Mouse (Mus musculus): ENCODE measurements at regions not wholly inside any gene's neighbourhood (a gene's known extent, or its start where the extent isn't known, plus 50 kb on each side); places are given as distances from the start of the nearest gene placed in this dataset.

DNA sequence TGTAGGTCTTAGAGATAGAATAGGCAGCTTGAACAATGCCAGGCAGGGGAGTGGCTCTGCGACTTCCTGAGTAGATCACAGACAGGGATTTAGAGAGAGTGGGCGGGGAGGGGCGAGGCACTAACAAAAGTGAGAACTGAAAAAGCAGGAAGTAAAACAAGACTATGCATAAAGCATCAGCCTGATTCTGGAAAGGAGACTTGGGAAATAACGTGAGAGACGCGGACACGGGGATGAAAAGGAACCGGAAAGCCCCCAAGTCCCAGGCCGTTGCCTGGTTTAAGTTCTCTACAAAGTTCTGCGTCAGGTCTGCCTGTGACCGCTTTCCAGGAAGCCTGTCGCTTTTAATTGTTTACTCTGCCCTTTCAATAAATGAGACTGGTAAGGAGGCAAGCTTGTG lies 86.3 kb downstream of the D16Ertd472e start:
- Histone ChIP-seq H3K27ac (ENCODE audit: low read length) (no peak overlapping the region), H3K9ac (replicated peaks; ENCODE audit: low read depth, low read length) (0 out of 2 replicates have a peak overlapping the region, but pooled peaks have one; percentile 18), H3K4me2 (ENCODE audit: low read length) (peak overlapping the region; percentile 37), H3K9me3 (ENCODE audit: control insufficient read depth, low read length) (no peaks in the 10 kb centered on the region), H3K4me3 (replicated peaks; ENCODE audit: low read length) (peak overlapping the region; percentile 14; the same call in 1 of the 2 replicates), H3K36me3 (ENCODE audit: control insufficient read depth, insufficient read depth) (no peaks in the 10 kb centered on the region), H3K4me1 (replicated peaks; ENCODE audit: control insufficient read depth, insufficient read depth, low read length) (peaks cover 8% of the 10 kb centered on the region), H3K27me3 (replicated peaks; ENCODE audit: control insufficient read depth, insufficient read depth, low read length) (no peaks in the 10 kb centered on the region)
- 4% methylated on average over 12 of the region's 12 CpGs for WGBS
- no peak for ATAC-seq

- Histone ChIP-seq H3K36me3 (ENCODE audit: control insufficient read depth, insufficient read depth) (no peaks in the 10 kb centered on the region), H3K4me3 (replicated peaks; ENCODE audit: low read length) (no peak overlapping the region), H3K9ac (replicated peaks; ENCODE audit: low read depth, low read length) (no peak overlapping the region), H3K27ac (ENCODE audit: low read length) (no peak overlapping the region), H3K9me3 (ENCODE audit: control insufficient read depth, low read length) (no peaks in the 10 kb centered on the region), H3K4me1 (replicated peaks; ENCODE audit: control insufficient read depth, insufficient read depth, low read length) (peaks cover 8% of the 10 kb centered on the region), H3K27me3 (replicated peaks; ENCODE audit: control insufficient read depth, insufficient read depth, low read length) (no peaks in the 10 kb centered on the region), H3K4me2 (ENCODE audit: low read length) (no peak overlapping the region)
- no peak for ATAC-seq
- WGBS, result 59% methylated on average over 4 of the region's 4 CpGs
These were observed 86.9 kb downstream of the D16Ertd472e start for GRCm38 (mm10) chr16:78489604-78490003.

- Histone ChIP-seq H3K36me3 (ENCODE audit: control insufficient read depth, insufficient read depth) (no peaks in the 10 kb centered on the region), H3K9me3 (ENCODE audit: control insufficient read depth, low read length) (no peaks in the 10 kb centered on the region), H3K4me2 (ENCODE audit: low read length) (no peak overlapping the region), H3K4me3 (replicated peaks; ENCODE audit: low read length) (no peak overlapping the region), H3K27me3 (replicated peaks; ENCODE audit: control insufficient read depth, insufficient read depth, low read length) (no peaks in the 10 kb centered on the region), H3K4me1 (replicated peaks; ENCODE audit: control insufficient read depth, insufficient read depth, low read length) (peaks cover 8% of the 10 kb centered on the region), H3K9ac (replicated peaks; ENCODE audit: low read depth, low read length) (no peak overlapping the region), H3K27ac (ENCODE audit: low read length) (no peak overlapping the region)
- peak; percentile 50; the same call in 1 of the 2 replicates for ATAC-seq
- 76% methylated on average over 6 of the region's 6 CpGs for WGBS
These were observed 90.0 kb downstream of the D16Ertd472e start for GRCm38 (mm10) chr16:78486531-78486930.

GRCm38 (mm10) chr16:78484319-78484718 lies 92.2 kb downstream of the D16Ertd472e start:
- H3K27me3 ChIP-seq (replicated peaks; ENCODE audit: control insufficient read depth, insufficient read depth, low read length), result no peaks in the 10 kb centered on the region
- 86% methylated on average over 4 of the region's 4 CpGs for WGBS
- H3K36me3 ChIP-seq (ENCODE audit: control insufficient read depth, insufficient read depth), result no peaks in the 10 kb centered on the region
- H3K4me2 ChIP-seq (ENCODE audit: low read length), result no peak overlapping the region
- H3K27ac ChIP-seq (ENCODE audit: low read length), result no peak overlapping the region
- no peak overlapping the region for H3K4me3 ChIP-seq (replicated peaks; ENCODE audit: low read length)
- H3K4me1 ChIP-seq (replicated peaks; ENCODE audit: control insufficient read depth, insufficient read depth, low read length), result no peaks in the 10 kb centered on the region
- no peak for ATAC-seq
- H3K9me3 ChIP-seq (ENCODE audit: control insufficient read depth, low read length), result no peaks in the 10 kb centered on the region
- no peak overlapping the region for H3K9ac ChIP-seq (replicated peaks; ENCODE audit: low read depth, low read length)

- Histone ChIP-seq H3K4me1 (replicated peaks; ENCODE audit: control insufficient read depth, insufficient read depth, low read length) (no peaks in the 10 kb centered on the region), H3K27ac (ENCODE audit: low read length) (no peak overlapping the region), H3K4me2 (ENCODE audit: low read length) (no peak overlapping the region), H3K36me3 (ENCODE audit: control insufficient read depth, insufficient read depth) (no peaks in the 10 kb centered on the region), H3K9ac (replicated peaks; ENCODE audit: low read depth, low read length) (no peak overlapping the region), H3K4me3 (replicated peaks; ENCODE audit: low read length) (no peak overlapping the region), H3K9me3 (ENCODE audit: control insufficient read depth, low read length) (no peaks in the 10 kb centered on the region), H3K27me3 (replicated peaks; ENCODE audit: control insufficient read depth, insufficient read depth, low read length) (no peaks in the 10 kb centered on the region)
- ATAC-seq, result no peak
- 89% methylated on average over 6 of the region's 6 CpGs for WGBS
These were observed 94.9 kb downstream of the D16Ertd472e start for GRCm38 (mm10) chr16:78481571-78481970.

DNA sequence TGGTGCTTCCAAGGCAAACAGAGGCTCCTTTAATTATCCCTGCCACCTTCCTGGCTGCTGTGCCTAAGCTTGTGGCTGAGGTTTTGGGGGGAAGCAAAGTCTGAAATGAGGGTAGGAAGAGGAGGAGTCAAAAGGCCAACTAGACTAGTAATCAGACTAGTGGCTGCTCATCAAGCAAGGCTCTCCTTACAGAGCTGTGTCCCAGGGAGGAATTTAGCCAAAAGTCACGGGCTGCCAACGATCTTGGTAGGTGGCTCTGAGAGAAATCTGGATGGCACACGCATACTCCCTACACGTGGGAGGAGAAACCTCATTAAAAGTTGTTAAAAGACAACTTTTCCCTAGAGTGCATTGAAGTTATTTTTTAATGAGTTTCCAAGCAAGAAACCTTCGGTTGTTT lies 95.4 kb downstream of the D16Ertd472e start:
- no peaks in the 10 kb centered on the region for H3K27me3 ChIP-seq (replicated peaks; ENCODE audit: control insufficient read depth, insufficient read depth, low read length)

GRCm38 (mm10) chr16:78480261-78480660 lies 96.2 kb downstream of the D16Ertd472e start:
- Histone ChIP-seq H3K4me1 (replicated peaks; ENCODE audit: control insufficient read depth, insufficient read depth, low read length) (no peaks in the 10 kb centered on the region), H3K4me2 (ENCODE audit: low read length) (no peak overlapping the region), H3K36me3 (ENCODE audit: control insufficient read depth, insufficient read depth) (no peaks in the 10 kb centered on the region), H3K4me3 (replicated peaks; ENCODE audit: low read length) (no peak overlapping the region), H3K27me3 (replicated peaks; ENCODE audit: control insufficient read depth, insufficient read depth, low read length) (no peaks in the 10 kb centered on the region), H3K9me3 (ENCODE audit: control insufficient read depth, low read length) (no peaks in the 10 kb centered on the region), H3K9ac (replicated peaks; ENCODE audit: low read depth, low read length) (no peak overlapping the region), H3K27ac (ENCODE audit: low read length) (no peak overlapping the region)
- ATAC-seq, result no peak
- WGBS, result 97% methylated on average over 10 of the region's 10 CpGs

More for the DNA sequence above, 95.4 kb downstream of the D16Ertd472e start:
- Histone ChIP-seq H3K27ac (ENCODE audit: low read length) (no peak overlapping the region), H3K9ac (replicated peaks; ENCODE audit: low read depth, low read length) (no peak overlapping the region), H3K4me3 (replicated peaks; ENCODE audit: low read length) (no peak overlapping the region), H3K36me3 (ENCODE audit: control insufficient read depth, insufficient read depth) (no peaks in the 10 kb centered on the region), H3K4me1 (replicated peaks; ENCODE audit: control insufficient read depth, insufficient read depth, low read length) (no peaks in the 10 kb centered on the region), H3K9me3 (ENCODE audit: control insufficient read depth, low read length) (no peaks in the 10 kb centered on the region), H3K4me2 (ENCODE audit: low read length) (no peak overlapping the region)
- no peak for ATAC-seq
- 62% methylated on average over 5 of the region's 5 CpGs for WGBS

DNA sequence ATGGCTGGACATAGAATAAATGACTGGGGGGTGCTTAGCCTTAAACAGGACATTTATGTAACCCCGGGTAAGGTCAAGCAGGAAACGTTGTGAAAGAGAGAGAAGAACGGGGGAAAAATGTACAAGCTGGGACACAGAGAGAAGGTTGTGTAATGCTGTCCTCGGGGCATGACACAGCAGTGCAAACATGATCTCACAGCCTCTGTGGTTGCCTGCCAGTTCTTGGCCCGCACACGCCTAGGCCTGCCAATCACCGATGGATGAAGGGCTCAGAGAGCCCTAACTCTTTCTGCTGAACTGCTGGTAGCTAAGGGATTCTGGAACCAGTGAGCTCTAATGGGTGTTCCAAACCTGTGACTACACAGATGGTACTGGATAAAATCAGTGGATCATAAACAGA lies 96.5 kb upstream of the Btg3 start:
- no peak overlapping the region for H3K4me2 ChIP-seq (ENCODE audit: low read length)
- H3K36me3 ChIP-seq (ENCODE audit: control insufficient read depth, insufficient read depth), result no peaks in the 10 kb centered on the region
- ATAC-seq, result peak; percentile 88
- 73% methylated on average over 7 of the region's 7 CpGs for WGBS
- no peak overlapping the region for H3K4me3 ChIP-seq (replicated peaks; ENCODE audit: low read length)
- no peaks in the 10 kb centered on the region for H3K27me3 ChIP-seq (replicated peaks; ENCODE audit: control insufficient read depth, insufficient read depth, low read length)
- H3K9me3 ChIP-seq (ENCODE audit: control insufficient read depth, low read length), result no peaks in the 10 kb centered on the region
- H3K9ac ChIP-seq (replicated peaks; ENCODE audit: low read depth, low read length), result no peak overlapping the region
- no peak overlapping the region for H3K27ac ChIP-seq (ENCODE audit: low read length)
- no peaks in the 10 kb centered on the region for H3K4me1 ChIP-seq (replicated peaks; ENCODE audit: control insufficient read depth, insufficient read depth, low read length)

GRCm38 (mm10) chr16:78459996-78460395 lies 83.0 kb upstream of the Btg3 start:
- Histone ChIP-seq H3K36me3 (ENCODE audit: control insufficient read depth, insufficient read depth) (no peaks in the 10 kb centered on the region), H3K4me2 (ENCODE audit: low read length) (no peak overlapping the region), H3K4me1 (replicated peaks; ENCODE audit: control insufficient read depth, insufficient read depth, low read length) (0 out of 2 replicates have a peak, but pooled peaks cover 3% of the 10 kb centered on the region), H3K9me3 (ENCODE audit: control insufficient read depth, low read length) (no peaks in the 10 kb centered on the region), H3K9ac (replicated peaks; ENCODE audit: low read depth, low read length) (no peak overlapping the region), H3K27ac (ENCODE audit: low read length) (no peak overlapping the region), H3K4me3 (replicated peaks; ENCODE audit: low read length) (no peak overlapping the region), H3K27me3 (replicated peaks; ENCODE audit: control insufficient read depth, insufficient read depth, low read length) (no peaks in the 10 kb centered on the region)
- ATAC-seq, result no peak
- WGBS, result 86% methylated on average over 8 of the region's 8 CpGs

GRCm38 (mm10) chr16:78457731-78458151 lies 80.7 kb upstream of the Btg3 start:
- ATAC-seq, result peak; percentile 93
- Histone ChIP-seq H3K9me3 (ENCODE audit: control insufficient read depth, low read length) (no peaks in the 10 kb centered on the region), H3K4me3 (replicated peaks; ENCODE audit: low read length) (no peak overlapping the region), H3K27ac (ENCODE audit: low read length) (no peak overlapping the region), H3K27me3 (replicated peaks; ENCODE audit: control insufficient read depth, insufficient read depth, low read length) (no peaks in the 10 kb centered on the region), H3K4me2 (ENCODE audit: low read length) (peak overlapping the region; percentile 31; the same call in 1 of the 2 replicates), H3K36me3 (ENCODE audit: control insufficient read depth, insufficient read depth) (no peaks in the 10 kb centered on the region), H3K4me1 (replicated peaks; ENCODE audit: control insufficient read depth, insufficient read depth, low read length) (0 out of 2 replicates have a peak, but pooled peaks cover 3% of the 10 kb centered on the region), H3K9ac (replicated peaks; ENCODE audit: low read depth, low read length) (no peak overlapping the region)
- WGBS, result 21% methylated on average over 8 of the region's 8 CpGs

Measured in forebrain, embryonic 16.5 days (tissue).